Mouse (Mus musculus): ENCODE data around the gene Nde1.
A peak's percentile ranks its signal among the peaks of the same experiment; 100 is the strongest.

The Nde1 gene

GRCm38 (mm10) chr16:14166490-14166889, 3.4 kb downstream of the Nde1 start:
- DNase-seq, result no peak

DNA sequence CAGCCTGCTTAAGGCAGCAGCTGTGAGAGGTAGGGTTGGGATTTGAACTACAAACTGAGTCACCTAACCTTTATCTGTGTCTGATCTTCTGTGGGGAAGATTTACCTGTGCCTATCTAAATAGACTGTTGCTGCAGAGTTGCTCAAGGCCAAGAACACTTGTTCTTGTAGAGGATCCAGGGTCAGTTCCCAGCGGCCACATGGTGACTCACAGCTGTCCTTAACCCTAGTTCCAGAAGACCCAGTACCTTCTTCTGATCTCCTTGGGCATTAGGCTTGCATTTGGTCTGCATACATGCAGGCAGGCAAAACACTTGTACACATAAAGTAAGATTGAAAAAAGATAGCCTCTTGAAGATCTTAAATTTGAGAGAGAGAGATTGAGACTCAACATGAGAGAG, 6.6 kb downstream of the Nde1 start:
- no peak for DNase-seq

DNA sequence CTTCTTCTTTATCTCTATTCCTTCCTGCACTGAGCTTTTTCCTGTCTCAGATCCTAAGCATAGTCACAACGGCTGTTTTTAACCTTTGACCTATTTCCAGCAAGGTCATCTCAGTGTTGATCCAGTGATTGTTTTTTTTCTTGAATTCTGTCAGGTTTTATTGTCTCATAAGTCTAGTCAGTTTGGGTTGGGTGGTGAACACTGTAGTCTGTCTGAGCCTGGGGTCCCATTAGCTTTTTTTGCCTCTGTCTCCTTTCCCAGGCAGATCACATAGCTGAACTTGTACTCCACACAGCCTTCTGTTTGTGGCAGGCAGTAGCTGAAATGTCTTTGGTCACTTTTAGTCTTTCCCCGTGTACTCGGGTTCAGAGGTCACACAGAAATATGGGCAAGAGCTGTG, 15.0 kb downstream of the Nde1 start:
- DNase-seq, result no peak

DNA sequence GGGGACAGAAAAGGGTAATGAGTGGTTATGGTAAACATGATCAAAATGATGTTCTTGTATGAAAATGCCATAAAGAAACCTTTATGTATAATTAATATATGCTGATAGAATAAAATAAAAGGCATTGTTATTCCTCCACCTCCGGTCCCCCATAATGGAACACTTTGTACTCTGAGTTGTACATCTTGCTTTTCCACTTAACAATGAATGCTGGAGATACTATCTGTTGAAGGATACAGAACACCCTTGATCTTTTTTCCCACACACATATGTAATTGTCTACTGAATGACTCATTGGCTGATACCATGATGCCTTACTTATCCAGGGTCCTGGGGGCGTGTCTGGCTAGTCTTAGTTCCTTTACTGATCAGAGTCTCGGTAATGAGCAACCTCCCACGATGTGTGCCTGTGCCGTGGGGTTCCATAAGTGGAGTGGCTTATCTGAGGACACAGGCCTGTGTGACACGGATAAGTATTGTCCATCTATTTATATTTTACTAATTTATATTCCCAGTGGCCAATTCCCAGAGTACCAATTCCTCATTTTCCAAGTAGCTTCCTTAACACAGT, 17.2 kb downstream of the Nde1 start:
- no peak for DNase-seq

GRCm38 (mm10) chr16:14182360-14182759, 19.3 kb downstream of the Nde1 start:
- no peak for DNase-seq

- no peak for DNase-seq
Observed at GRCm38 (mm10) chr16:14183856-14184255, 20.8 kb downstream of the Nde1 start.

GRCm38 (mm10) chr16:14185516-14185915, 22.4 kb downstream of the Nde1 start:
- DNase-seq, result no peak

DNA sequence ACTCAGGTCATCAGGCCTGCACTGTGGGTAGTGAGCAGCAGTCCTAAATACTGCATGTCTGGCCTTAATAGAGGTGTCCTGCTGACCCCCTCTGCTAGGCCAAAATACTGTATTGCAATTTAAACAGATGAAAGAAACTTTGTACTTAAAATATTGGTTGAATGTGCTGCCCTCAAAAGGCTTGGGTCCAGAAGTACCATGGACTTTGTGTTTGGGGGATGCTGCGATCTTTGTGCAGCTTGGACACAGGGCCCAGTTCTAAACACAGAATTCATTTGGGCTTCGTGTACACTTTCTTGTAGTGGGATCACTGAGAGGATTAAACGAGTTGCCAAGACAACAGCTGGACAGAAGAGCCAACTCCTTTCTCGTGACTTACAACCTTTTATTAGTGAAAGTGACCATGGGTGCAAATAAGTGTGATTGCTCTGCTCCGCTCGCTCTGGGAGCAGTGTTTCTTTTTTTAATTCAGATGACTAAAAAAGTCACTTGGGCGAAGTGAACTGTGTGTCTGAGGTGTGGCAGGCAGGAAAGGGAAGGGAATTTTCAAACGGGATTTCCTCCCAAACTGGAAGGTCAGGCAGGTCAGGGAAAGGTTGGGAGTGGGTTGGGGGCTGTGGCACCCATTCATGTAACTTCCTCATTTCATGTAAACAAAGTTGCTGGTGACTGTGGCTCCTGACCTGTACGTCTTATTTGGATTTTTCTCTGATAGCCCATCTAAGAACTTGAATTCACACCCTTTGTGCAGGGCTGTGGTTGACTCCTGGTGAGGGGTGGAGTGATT, 31.3 kb downstream of the Nde1 start:
- peak; percentile 23 for DNase-seq

- DNase-seq, result peak; percentile 78
Observed at GRCm38 (mm10) chr16:14195427-14195826, 32.4 kb downstream of the Nde1 start.

DNA sequence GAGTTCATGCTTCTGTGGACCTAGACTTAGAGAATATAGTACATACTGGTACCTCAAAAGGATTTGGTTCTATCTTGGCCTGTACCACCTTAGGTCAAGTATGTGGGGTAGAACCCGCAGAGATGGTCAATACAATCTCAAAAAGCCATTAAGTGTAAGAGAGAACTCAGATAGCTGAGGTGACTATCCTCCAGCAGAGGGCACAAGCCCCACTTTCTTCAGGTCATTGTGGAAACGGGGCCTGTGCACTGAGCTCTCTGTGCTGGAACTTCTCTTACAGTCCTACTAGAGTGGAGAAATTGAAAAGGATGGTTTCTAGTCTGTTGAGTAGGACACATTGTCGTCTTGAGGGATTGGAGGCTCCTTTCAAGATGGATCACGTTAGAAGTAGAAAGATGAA, 35.7 kb downstream of the Nde1 start:
- DNase-seq, result no peak

GRCm38 (mm10) chr16:14215156-14215555, 52.1 kb downstream of the Nde1 start:
- DNase-seq, result no peak

DNA sequence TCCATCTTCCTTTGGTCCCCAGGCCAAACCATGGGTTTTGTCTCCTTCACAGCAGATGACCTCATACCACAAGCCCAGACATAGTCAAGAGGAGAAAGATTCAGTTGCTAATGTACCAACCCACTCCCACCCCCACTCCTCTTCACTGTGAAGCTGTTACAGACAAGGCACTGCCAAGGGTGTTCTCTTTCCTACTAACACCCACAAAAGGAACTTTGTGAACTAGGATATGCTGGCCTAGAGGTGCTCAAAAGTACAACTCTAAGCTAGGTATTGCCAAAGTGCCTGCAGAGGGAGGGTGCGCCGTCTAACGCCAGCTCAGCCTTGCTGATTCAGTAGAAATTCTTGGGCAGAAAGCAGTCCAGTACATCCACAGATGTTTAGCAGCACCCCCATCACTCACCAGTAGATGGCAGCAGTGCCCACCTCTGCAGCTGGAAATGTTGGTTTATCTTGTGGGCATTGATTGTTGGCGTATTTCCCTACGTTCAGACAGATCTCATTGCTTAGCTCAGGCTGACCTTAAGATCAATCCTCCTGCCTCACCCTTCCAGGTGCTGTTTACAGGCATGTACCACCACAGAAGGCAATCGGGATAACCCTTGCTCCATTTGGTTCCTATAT, 74.1 kb downstream of the Nde1 start:
- DNase-seq, result peak; percentile 86

GRCm38 (mm10) chr16:14242059-14242458, 79.0 kb downstream of the Nde1 start:
- peak; percentile 35 for DNase-seq

Measured in kidney, postnatal 10 days (tissue).